Mouse (Mus musculus) hindbrain, embryonic 12.5 days (tissue): Measurements from ENCODE around the gene Glis2. TPM values are rescaled to one million over a fixed set of nuclear protein-coding genes. Genes with fewer than 3 reads are reported as not detected.
A peak's percentile ranks its signal among the peaks of the same experiment; 100 is the strongest.

Experiments used
- ATAC-seq: fragments of 200-750 bp; cut with Nextera tagmentation; 2 replicates; pipeline ENCODE4 v1.8.0; 2017; ENCODE audit warnings: moderate TSS enrichment; ENCODE audit not compliant: low FRiP score
- H3K27ac ChIP-seq: fragments of 300-500 bp; sonication (generic); 2 replicates; pipeline ENCODE4 v1.5.1; 2016; ENCODE audit warnings: mild to moderate bottlenecking
- H3K27me3 ChIP-seq: fragments of 300-500 bp; sonication (generic); 2 replicates; pipeline ENCODE4 v1.6.1; 2016; ENCODE audit warnings: mild to moderate bottlenecking
- H3K36me3 ChIP-seq: fragments of 300-500 bp; sonication (generic); 2 replicates; pipeline ENCODE4 v1.6.1; 2016; ENCODE audit warnings: mild to moderate bottlenecking
- H3K4me1 ChIP-seq: fragments of 300-500 bp; sonication (generic); 2 replicates; pipeline ENCODE4 v1.6.1; 2016
- H3K4me2 ChIP-seq: fragments of 300-500 bp; sonication (generic); replicated peaks from 2 replicates; pipeline ENCODE4 v1.6.1; 2016; ENCODE audit warnings: mild to moderate bottlenecking
- H3K4me3 ChIP-seq: fragments of 300-500 bp; sonication (generic); 2 replicates; pipeline ENCODE4 v1.5.1; 2016; ENCODE audit warnings: mild to moderate bottlenecking
- H3K9ac ChIP-seq: fragments of 300-500 bp; sonication (generic); 2 replicates; pipeline ENCODE4 v1.6.1; 2016; ENCODE audit warnings: mild to moderate bottlenecking, moderate library complexity
- H3K9me3 ChIP-seq: fragments of 300-500 bp; sonication (generic); replicated peaks from 2 replicates; pipeline ENCODE4 v1.6.1; 2016; ENCODE audit warnings: mild to moderate bottlenecking
- WGBS: fragments of 180-500 bp; shearing (Covaris S2); methylation state at CpG from one replicate; pipeline ENCODE4 v1.1.7; 2016; 5-methylcytosine and 5-hydroxymethylcytosine counted together
- polyA plus RNA-seq: library from polyadenylated mRNA; unstranded; fragments of >200 nt; fragmentation: Nextera tagmentation; extraction: Ambion mirVana; gene quantifications from 2 replicates; pipeline ENCODE4 v1.2.1, GENCODE M21; 2016

The Glis2 gene
- polyA plus RNA-seq, 1 experiment from 2014 or later, result 34.3 TPM

GRCm38 (mm10) chr16:4598041-4598440 lies 3.5 kb downstream of the Glis2 start:
- 53% methylated on average over 5 of the region's 5 CpGs for WGBS
- Histone ChIP-seq H3K27me3 (no peaks in the 10 kb centered on the region), H3K27ac (peak overlapping the region; percentile 62), H3K9ac (0 out of 2 replicates have a peak overlapping the region, but pooled peaks have one; percentile 23), H3K9me3 (no peaks in the 10 kb centered on the region), H3K4me1 (peaks cover 87% of the 10 kb centered on the region), H3K36me3 (no peaks in the 10 kb centered on the region), H3K4me3 (no peak overlapping the region; the same call in 1 of the 2 replicates), H3K4me2 (peak overlapping the region; percentile 23)
- no peak for ATAC-seq

DNA sequence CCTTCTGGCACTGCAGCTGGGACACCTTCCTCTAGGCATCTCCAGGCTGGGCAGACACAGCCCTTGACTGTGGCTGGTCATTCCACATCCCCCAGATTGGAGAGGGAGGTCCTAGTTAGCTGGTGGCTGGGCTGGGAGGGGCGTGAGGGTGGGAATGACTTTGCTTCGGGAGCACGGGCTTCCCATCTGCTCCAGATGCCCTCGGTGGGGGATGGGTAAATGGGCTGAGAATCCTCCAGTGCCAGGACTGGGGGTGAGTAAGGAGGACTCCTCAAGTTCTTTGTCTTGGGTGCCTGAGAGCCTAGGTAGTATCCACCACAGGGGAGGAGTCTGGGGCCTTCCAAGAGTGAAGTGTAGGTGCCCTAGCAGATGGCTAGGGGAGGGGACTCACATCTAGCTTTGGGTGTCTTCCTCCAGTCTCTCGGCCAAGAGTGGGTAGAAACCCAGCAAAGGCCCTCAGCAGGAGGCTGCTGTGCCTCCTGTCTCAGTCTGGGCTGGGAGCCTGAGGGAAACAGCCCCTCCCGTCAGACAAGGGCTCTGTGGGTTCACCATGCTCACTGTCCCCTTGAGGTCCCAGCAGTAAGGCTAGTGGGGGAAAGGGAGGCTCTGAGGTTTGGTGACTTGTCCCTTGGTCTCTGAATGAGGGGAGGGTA lies 4.5 kb downstream of the Glis2 start:
- WGBS, result 17% methylated on average over 6 of the region's 6 CpGs
- H3K4me2 ChIP-seq, result peak overlapping the region; percentile 33
- no peak overlapping the region for H3K9ac ChIP-seq
- H3K27me3 ChIP-seq, result no peaks in the 10 kb centered on the region
- H3K36me3 ChIP-seq, result no peaks in the 10 kb centered on the region
- H3K27ac ChIP-seq, result peak overlapping the region; percentile 62
- no peaks in the 10 kb centered on the region for H3K9me3 ChIP-seq
- peaks cover 89% of the 10 kb centered on the region for H3K4me1 ChIP-seq
- no peak for ATAC-seq
- no peak overlapping the region; the same call in 1 of the 2 replicates for H3K4me3 ChIP-seq

DNA sequence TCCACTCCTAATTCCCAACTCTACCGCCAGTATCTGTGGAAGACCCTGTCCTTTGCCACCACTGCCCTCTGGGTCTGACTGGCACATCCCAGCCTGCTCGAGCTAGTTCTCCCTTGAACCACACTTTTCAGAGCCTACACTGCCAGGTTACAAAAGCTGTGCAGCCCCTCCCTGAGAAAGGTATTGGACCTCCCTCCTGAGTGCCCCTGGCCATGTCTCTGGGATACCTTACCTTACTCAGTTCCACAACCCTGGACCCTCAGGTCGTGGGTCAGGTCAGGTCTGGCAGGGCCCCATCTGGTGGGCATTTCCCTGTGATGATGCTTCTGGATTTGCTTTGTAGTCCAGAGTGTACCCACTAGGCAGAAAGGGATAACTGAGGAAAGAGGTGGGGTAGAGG lies 5.1 kb downstream of the Glis2 start:
- Histone ChIP-seq H3K9me3 (no peaks in the 10 kb centered on the region), H3K27ac (0 out of 2 replicates have a peak overlapping the region, but pooled peaks have one; percentile 62), H3K4me3 (no peak overlapping the region), H3K27me3 (no peaks in the 10 kb centered on the region), H3K36me3 (no peaks in the 10 kb centered on the region), H3K4me2 (peak overlapping the region; percentile 33; the same call in 1 of the 2 replicates), H3K9ac (no peak overlapping the region), H3K4me1 (peaks cover 94% of the 10 kb centered on the region)
- 77% methylated on average over 3 of the region's 3 CpGs for WGBS
- no peak for ATAC-seq

DNA sequence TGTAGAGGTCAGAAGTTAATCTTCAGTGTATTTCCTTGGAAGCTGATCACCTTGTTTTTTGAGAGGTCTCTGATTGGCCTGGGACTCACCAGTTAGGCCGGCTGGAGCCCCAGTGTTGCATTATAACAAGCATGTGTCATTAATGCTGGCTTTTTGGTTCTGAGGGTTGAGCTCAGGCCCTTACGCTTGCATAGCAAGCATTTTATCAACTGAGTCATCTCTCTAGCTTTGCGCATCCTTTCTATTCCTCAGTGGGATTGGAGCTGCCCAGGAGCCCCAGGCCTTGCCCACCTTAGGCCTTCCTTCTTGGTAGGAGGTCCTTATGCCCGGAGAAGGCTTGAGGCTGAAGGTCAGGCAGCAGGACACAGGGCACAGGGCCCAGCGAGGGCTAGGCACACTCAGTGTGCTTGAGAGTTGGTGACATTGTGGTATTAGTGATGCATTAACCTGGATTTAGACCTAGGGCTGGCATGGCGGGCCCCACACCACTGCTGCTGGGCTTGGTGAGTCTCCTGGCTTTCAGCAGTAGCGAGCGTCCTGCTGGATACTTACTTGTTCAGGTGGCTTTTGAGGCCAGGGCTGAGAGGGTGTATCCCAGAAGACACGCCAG lies 6.3 kb downstream of the Glis2 start:
- Histone ChIP-seq H3K4me1 (peaks cover 99% of the 10 kb centered on the region), H3K4me3 (no peak overlapping the region), H3K9ac (no peak overlapping the region), H3K27ac (no peak overlapping the region), H3K4me2 (no peak overlapping the region), H3K36me3 (no peaks in the 10 kb centered on the region), H3K27me3 (no peaks in the 10 kb centered on the region), H3K9me3 (no peaks in the 10 kb centered on the region)
- WGBS, result 80% methylated on average over 9 of the region's 9 CpGs
- ATAC-seq, result no peak

- H3K9me3 ChIP-seq, result no peaks in the 10 kb centered on the region
- no peak overlapping the region for H3K4me3 ChIP-seq
- no peak overlapping the region; the same call in 1 of the 2 replicates for H3K4me2 ChIP-seq
- peaks cover 99% of the 10 kb centered on the region for H3K4me1 ChIP-seq
- no peaks in the 10 kb centered on the region for H3K27me3 ChIP-seq
- no peaks in the 10 kb centered on the region for H3K36me3 ChIP-seq
- 19% methylated on average over 3 of the region's 3 CpGs for WGBS
- H3K27ac ChIP-seq, result peak overlapping the region; percentile 67
- H3K9ac ChIP-seq, result 0 out of 2 replicates have a peak overlapping the region, but pooled peaks have one; percentile 24
- no peak for ATAC-seq
Observed at GRCm38 (mm10) chr16:4602189-4602588, 7.7 kb downstream of the Glis2 start.

DNA sequence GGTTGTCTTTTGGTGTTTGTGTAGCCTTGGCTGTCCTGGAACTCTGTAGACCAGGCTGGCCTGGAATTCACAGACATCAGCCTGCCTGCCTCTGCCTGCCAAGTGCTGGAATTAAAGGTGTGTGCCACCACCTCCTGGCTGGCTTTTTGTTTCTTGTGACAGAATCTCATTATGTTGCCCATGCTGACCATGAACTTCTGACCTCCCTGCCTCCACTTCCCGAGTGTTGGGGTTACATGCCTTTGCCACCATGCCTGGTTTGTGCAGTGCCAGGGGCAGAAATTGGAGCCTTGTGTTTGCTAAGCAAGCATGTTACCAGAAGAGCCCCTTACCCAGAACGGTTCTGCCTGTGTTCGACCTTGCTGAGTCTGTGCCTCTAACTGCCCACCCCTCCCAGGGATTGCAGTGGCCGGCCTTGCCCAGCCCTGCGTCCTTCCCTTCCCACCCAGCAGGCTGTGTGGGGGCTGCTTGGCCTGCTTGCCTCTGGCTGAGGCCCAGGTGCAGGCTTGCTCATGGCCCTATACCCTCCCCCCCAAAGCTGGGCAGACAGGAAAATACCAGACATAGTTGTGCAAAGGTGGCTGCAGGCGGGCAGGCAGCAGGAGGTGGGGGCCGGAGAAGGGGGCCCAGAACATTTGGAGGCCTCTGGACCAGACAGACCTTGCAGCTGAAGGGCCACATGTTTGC lies 8.4 kb downstream of the Glis2 start:
- no peak for ATAC-seq
- peak overlapping the region; percentile 3; the same call in 1 of the 2 replicates for H3K4me2 ChIP-seq
- peak overlapping the region; percentile 67 for H3K27ac ChIP-seq
- H3K36me3 ChIP-seq, result no peaks in the 10 kb centered on the region
- no peak overlapping the region for H3K4me3 ChIP-seq
- H3K9ac ChIP-seq, result peak overlapping the region; percentile 43; the same call in 1 of the 2 replicates
- WGBS, result 39% methylated on average over 7 of the region's 7 CpGs
- no peaks in the 10 kb centered on the region for H3K27me3 ChIP-seq
- H3K4me1 ChIP-seq, result peaks cover 99% of the 10 kb centered on the region
- no peaks in the 10 kb centered on the region for H3K9me3 ChIP-seq

DNA sequence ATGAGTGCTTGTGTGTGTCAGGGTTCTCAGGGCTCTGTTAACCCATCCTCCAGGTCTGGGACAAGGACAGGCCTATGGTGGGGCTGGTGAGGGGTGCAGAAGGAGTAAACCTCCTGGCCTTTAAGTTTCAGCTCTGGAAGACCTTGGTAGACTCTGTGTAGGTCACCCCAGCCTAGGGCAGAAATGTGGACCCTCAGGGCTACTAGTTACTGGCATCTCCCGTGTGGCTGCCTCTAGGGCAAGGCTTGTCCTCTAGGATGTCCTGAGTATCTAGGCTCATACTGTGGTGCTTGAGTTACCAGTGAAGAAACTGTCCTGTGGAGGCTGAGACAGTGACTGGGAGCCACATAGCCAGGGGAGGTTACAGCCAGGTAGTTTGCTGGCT lies 8.9 kb downstream of the Glis2 start:
- peak overlapping the region; percentile 43 for H3K9ac ChIP-seq

GRCm38 (mm10) chr16:4604293-4604837 lies 9.9 kb downstream of the Glis2 start:
- 71% methylated on average over 11 of the region's 11 CpGs for WGBS
- Histone ChIP-seq H3K9me3 (no peaks in the 10 kb centered on the region), H3K4me2 (no peak overlapping the region), H3K36me3 (peaks cover 8% of the 10 kb centered on the region; the same call in 1 of the 2 replicates), H3K4me3 (no peak overlapping the region), H3K4me1 (peaks cover 87% of the 10 kb centered on the region), H3K27me3 (no peaks in the 10 kb centered on the region), H3K27ac (peak overlapping the region; percentile 67; the same call in 1 of the 2 replicates), H3K9ac (no peak overlapping the region)
- ATAC-seq, result no peak

More for the DNA sequence above, 8.9 kb downstream of the Glis2 start:
- Histone ChIP-seq H3K9me3 (no peaks in the 10 kb centered on the region), H3K27me3 (no peaks in the 10 kb centered on the region), H3K27ac (peak overlapping the region; percentile 67), H3K4me3 (no peak overlapping the region), H3K4me2 (peak overlapping the region; percentile 3; the same call in 1 of the 2 replicates), H3K36me3 (peaks cover 1% of the 10 kb centered on the region; the same call in 1 of the 2 replicates), H3K4me1 (peaks cover 96% of the 10 kb centered on the region)
- 71% methylated on average over 1 of the region's 1 CpGs for WGBS
- ATAC-seq, result no peak

- H3K27ac ChIP-seq, result peak overlapping the region; percentile 40; the same call in 1 of the 2 replicates
- H3K27me3 ChIP-seq, result no peaks in the 10 kb centered on the region
- whole genome bisulfite sequencing, result 50% methylated on average over 13 of the region's 13 CpGs
- H3K9me3 ChIP-seq, result no peaks in the 10 kb centered on the region
- no peak overlapping the region for H3K4me3 ChIP-seq
- H3K9ac ChIP-seq, result peak overlapping the region; percentile 10
- H3K4me1 ChIP-seq, result peaks cover 75% of the 10 kb centered on the region
- peaks cover 19% of the 10 kb centered on the region for H3K36me3 ChIP-seq
- no peak; the same call in 1 of the 2 replicates for ATAC-seq
- peak overlapping the region; percentile 4; the same call in 1 of the 2 replicates for H3K4me2 ChIP-seq
Observed at GRCm38 (mm10) chr16:4605514-4606131, 11.1 kb downstream of the Glis2 start.

- Histone ChIP-seq H3K9me3 (no peaks in the 10 kb centered on the region), H3K4me3 (no peak overlapping the region), H3K4me2 (no peak overlapping the region), H3K27ac (peak overlapping the region; percentile 37), H3K27me3 (no peaks in the 10 kb centered on the region), H3K9ac (peak overlapping the region; percentile 10; the same call in 1 of the 2 replicates), H3K4me1 (peaks cover 65% of the 10 kb centered on the region), H3K36me3 (peaks cover 27% of the 10 kb centered on the region)
- ATAC-seq, result no peak
- 31% methylated on average over 5 of the region's 5 CpGs for WGBS
Observed at GRCm38 (mm10) chr16:4606431-4607084, 12.0 kb downstream of the Glis2 start.

- H3K4me2 ChIP-seq, result no peak overlapping the region
- H3K9ac ChIP-seq, result no peak overlapping the region
- peaks cover 35% of the 10 kb centered on the region for H3K36me3 ChIP-seq
- WGBS, result 60% methylated on average over 9 of the region's 9 CpGs
- ATAC-seq, result 0 out of 2 replicates have a peak, but pooled peaks have one; percentile 5
- H3K4me3 ChIP-seq, result no peak overlapping the region
- H3K27ac ChIP-seq, result peak overlapping the region; percentile 37; the same call in 1 of the 2 replicates
- peaks cover 52% of the 10 kb centered on the region for H3K4me1 ChIP-seq
- H3K27me3 ChIP-seq, result no peaks in the 10 kb centered on the region
- no peaks in the 10 kb centered on the region for H3K9me3 ChIP-seq
Observed at GRCm38 (mm10) chr16:4607818-4608531, 13.5 kb downstream of the Glis2 start.
